Mouse (Mus musculus) lung, postnatal 10 days (tissue): ENCODE data around the gene Pfdn6.
A peak's percentile ranks its signal among the peaks of the same experiment; 100 is the strongest.
"Not testable (repeated sequence)": the region's sequence is repeated elsewhere in the genome, so short reads cannot be mapped to it uniquely, and the experiment has no call there.

Source experiments
- DNase-seq: peaks from one replicate; pipeline ENCODE4 v3.0.0; 2021

The Pfdn6 gene

GRCm38 (mm10) chr17:33891892-33892291 is 48.3 kb downstream of the Pfdn6 start:
- DNase-seq, result not testable (repeated sequence)

- DNase-seq, result no peak
Measured at GRCm38 (mm10) chr17:33891357-33891756, 48.8 kb downstream of the Pfdn6 start.

DNA sequence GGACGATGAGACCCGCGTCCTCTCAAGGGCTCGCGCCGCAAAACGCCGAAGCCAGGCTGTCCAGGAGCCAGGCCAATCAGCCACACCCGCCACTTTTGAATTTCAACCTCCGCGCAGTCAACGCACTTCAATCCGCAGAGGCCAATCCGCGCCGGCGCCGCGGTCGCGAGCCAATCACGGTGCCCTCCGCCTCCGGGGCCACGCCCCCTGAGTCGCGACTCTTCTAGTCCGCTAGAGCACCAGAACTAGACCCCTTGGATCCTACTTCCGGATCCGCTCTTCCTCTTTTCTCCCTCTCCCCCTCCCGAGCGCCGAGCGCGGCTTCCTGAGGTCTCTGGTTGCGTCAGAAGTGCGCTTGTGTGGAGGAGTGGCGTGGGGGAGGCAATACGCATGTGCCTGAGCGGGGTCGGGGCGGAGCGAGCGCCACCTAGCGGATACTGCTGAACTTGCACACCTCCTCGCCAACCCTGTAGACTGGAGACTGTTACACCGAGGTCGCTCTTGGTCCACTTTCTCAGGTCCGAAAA is 49.5 kb downstream of the Pfdn6 start, which contains the start of gene Kifc1:
Gene Kifc1, minus strand, starts transcription at position 129 of the 527 bp plus-strand sequence.
- DNase-seq, result peak; percentile 100

DNA sequence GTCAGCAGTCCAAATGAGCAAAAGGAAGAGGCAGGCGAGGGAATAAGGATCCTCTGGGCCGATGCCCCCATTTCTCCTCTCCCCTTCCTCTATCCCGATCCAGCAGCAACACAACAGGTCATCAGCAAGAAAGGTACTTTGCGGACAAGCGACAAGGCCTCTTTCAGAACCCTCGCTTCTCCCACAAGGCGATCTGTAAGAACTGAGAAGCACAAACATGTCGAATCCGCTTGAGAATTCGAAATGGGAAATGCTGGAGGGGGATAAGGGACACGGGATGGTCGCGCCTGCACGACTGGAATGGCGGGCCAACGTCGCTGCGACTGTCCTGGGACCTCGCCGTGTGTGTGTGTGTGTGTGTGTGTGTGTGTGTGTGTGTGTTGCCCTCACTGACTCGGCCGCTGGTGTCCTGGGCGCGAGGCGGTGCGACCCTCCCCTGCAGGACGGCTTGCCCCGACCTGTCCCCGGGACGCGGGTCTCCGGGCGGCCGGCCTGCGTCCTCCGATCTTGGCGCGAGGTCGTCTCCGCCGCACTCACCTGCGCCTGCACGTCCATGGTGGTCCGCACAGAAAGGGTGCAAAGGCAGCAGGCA is 50.1 kb downstream of the Pfdn6 start:
- not testable (repeated sequence) for DNase-seq
